Mouse (Mus musculus): ENCODE measurements around the gene Tmem108. TPM values are rescaled to one million over a fixed set of nuclear protein-coding genes. Genes with fewer than 3 reads are reported as not detected.
"Not testable (repeated sequence)": the region's sequence is repeated elsewhere in the genome, so short reads cannot be mapped to it uniquely, and the experiment has no call there.

Tmem108 gene
- polyA plus RNA-seq, 1 experiment from 2014 or later: 5.5 TPM

- no peak overlapping the region for H3K9ac ChIP-seq (ENCODE audit: low read depth, low read length)
- peak; percentile 61 for DNase-seq (ENCODE audit: low spot score)
- H3K4me2 ChIP-seq (ENCODE audit: low read length): no peak overlapping the region
- H3K4me3 ChIP-seq (replicated peaks; ENCODE audit: low read depth, low read length): no peak overlapping the region
- no peaks in the 10 kb centered on the region for H3K36me3 ChIP-seq (ENCODE audit: insufficient read depth, low read length)
- no peaks in the 10 kb centered on the region for H3K9me3 ChIP-seq (replicated peaks; ENCODE audit: low read length)
- ATAC-seq (replicated peaks; ENCODE audit: low FRiP score, low read depth): 0 out of 2 replicates have a peak, but pooled peaks have one; percentile 25
- H3K4me1 ChIP-seq (replicated peaks; ENCODE audit: insufficient read depth, low read length): peaks cover 9% of the 10 kb centered on the region; the same call in 1 of the 2 replicates
- WGBS: 40% methylated on average over 2 of the region's 2 CpGs
- H3K27ac ChIP-seq: no peak overlapping the region
- no peaks in the 10 kb centered on the region for H3K27me3 ChIP-seq (ENCODE audit: insufficient read depth, low read length)
- TF ChIP-seq CTCF (IDR thresholded peaks at IDR 0.05; ENCODE audit: low read depth): no peak
These were observed 82.4 kb downstream of the Tmem108 start for GRCm38 (mm10) chr9:103679234-103679633.

DNA sequence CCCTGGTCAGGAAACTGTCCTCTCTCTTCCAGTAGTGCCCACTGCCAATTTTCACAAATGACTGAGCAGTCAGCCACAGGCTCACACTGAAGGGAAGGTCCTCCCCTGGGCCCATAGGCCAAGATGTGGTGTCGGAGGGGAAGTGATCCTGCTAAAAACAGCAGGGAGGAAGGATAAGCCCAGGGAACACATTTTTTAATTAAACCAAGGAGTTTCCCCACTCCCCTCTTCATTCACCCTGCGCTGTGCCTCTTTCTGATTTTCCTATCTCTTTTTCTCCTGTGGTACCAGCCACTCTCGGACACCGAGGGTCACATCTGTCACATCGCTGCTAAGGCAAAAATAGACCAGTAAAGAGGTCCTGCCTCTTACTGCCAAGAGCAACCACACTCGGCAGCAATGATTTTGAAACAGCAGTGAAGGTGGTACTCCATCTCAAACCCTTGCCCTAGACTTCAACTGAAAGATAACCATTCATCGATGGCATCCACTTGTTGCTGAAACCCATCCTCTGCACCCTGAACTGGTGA, 83.0 kb downstream of the Tmem108 start:
- WGBS: 65% methylated on average over 7 of the region's 7 CpGs
- ATAC-seq (replicated peaks; ENCODE audit: low FRiP score, low read depth): no peak
- Histone ChIP-seq H3K4me1 (replicated peaks; ENCODE audit: insufficient read depth, low read length) (peaks cover 9% of the 10 kb centered on the region; the same call in 1 of the 2 replicates), H3K27ac (no peak overlapping the region), H3K9me3 (replicated peaks; ENCODE audit: low read length) (no peaks in the 10 kb centered on the region), H3K4me2 (ENCODE audit: low read length) (no peak overlapping the region), H3K4me3 (replicated peaks; ENCODE audit: low read depth, low read length) (no peak overlapping the region), H3K27me3 (ENCODE audit: insufficient read depth, low read length) (no peaks in the 10 kb centered on the region), H3K36me3 (ENCODE audit: insufficient read depth, low read length) (no peaks in the 10 kb centered on the region), H3K9ac (ENCODE audit: low read depth, low read length) (no peak overlapping the region)
- no peak for DNase-seq (ENCODE audit: low spot score)
- TF ChIP-seq CTCF (IDR thresholded peaks at IDR 0.05; ENCODE audit: low read depth): no peak

- no peak overlapping the region for H3K4me2 ChIP-seq (ENCODE audit: low read length)
- H3K9ac ChIP-seq (ENCODE audit: low read depth, low read length): no peak overlapping the region
- H3K36me3 ChIP-seq (ENCODE audit: insufficient read depth, low read length): no peaks in the 10 kb centered on the region
- peaks cover 9% of the 10 kb centered on the region; the same call in 1 of the 2 replicates for H3K4me1 ChIP-seq (replicated peaks; ENCODE audit: insufficient read depth, low read length)
- ATAC-seq (replicated peaks; ENCODE audit: low FRiP score, low read depth) (no peak), DNase-seq (ENCODE audit: low spot score) (no peak)
- no peak overlapping the region for H3K27ac ChIP-seq
- H3K9me3 ChIP-seq (replicated peaks; ENCODE audit: low read length): no peaks in the 10 kb centered on the region
- TF ChIP-seq CTCF (IDR thresholded peaks at IDR 0.05; ENCODE audit: low read depth): no peak
- 67% methylated on average over 5 of the region's 5 CpGs for WGBS
- H3K27me3 ChIP-seq (ENCODE audit: insufficient read depth, low read length): no peaks in the 10 kb centered on the region
- H3K4me3 ChIP-seq (replicated peaks; ENCODE audit: low read depth, low read length): no peak overlapping the region
These were observed 83.8 kb downstream of the Tmem108 start for GRCm38 (mm10) chr9:103677811-103678210.

- DNase-seq (ENCODE audit: low spot score) (no peak), ATAC-seq (replicated peaks; ENCODE audit: low FRiP score, low read depth) (no peak)
- Histone ChIP-seq H3K4me2 (ENCODE audit: low read length) (no peak overlapping the region), H3K27ac (no peak overlapping the region), H3K4me1 (replicated peaks; ENCODE audit: insufficient read depth, low read length) (peaks cover 9% of the 10 kb centered on the region; the same call in 1 of the 2 replicates), H3K4me3 (replicated peaks; ENCODE audit: low read depth, low read length) (no peak overlapping the region), H3K9ac (ENCODE audit: low read depth, low read length) (no peak overlapping the region), H3K27me3 (ENCODE audit: insufficient read depth, low read length) (no peaks in the 10 kb centered on the region), H3K36me3 (ENCODE audit: insufficient read depth, low read length) (no peaks in the 10 kb centered on the region), H3K9me3 (replicated peaks; ENCODE audit: low read length) (no peaks in the 10 kb centered on the region)
- WGBS: 80% methylated on average over 13 of the region's 13 CpGs
- no peak for TF ChIP-seq CTCF (IDR thresholded peaks at IDR 0.05; ENCODE audit: low read depth)
These were observed 85.7 kb downstream of the Tmem108 start for GRCm38 (mm10) chr9:103675721-103676480.

- Histone ChIP-seq H3K27me3 (ENCODE audit: insufficient read depth, low read length) (no peaks in the 10 kb centered on the region), H3K9ac (ENCODE audit: low read depth, low read length) (no peak overlapping the region), H3K36me3 (ENCODE audit: insufficient read depth, low read length) (no peaks in the 10 kb centered on the region), H3K27ac (no peak overlapping the region), H3K4me3 (replicated peaks; ENCODE audit: low read depth, low read length) (no peak overlapping the region), H3K4me2 (ENCODE audit: low read length) (no peak overlapping the region), H3K9me3 (replicated peaks; ENCODE audit: low read length) (no peaks in the 10 kb centered on the region), H3K4me1 (replicated peaks; ENCODE audit: insufficient read depth, low read length) (no peaks in the 10 kb centered on the region)
- DNase-seq (ENCODE audit: low spot score): no peak
- no peak for ATAC-seq (replicated peaks; ENCODE audit: low FRiP score, low read depth)
- TF ChIP-seq CTCF (IDR thresholded peaks at IDR 0.05; ENCODE audit: low read depth): no peak
- WGBS: 74% methylated on average over 4 of the region's 4 CpGs
These were observed 88.8 kb downstream of the Tmem108 start for GRCm38 (mm10) chr9:103672881-103673280.

- H3K27ac ChIP-seq; ATAC-seq (replicated peaks; ENCODE audit: low FRiP score, low read depth); H3K36me3 ChIP-seq (ENCODE audit: insufficient read depth, low read length); H3K9me3 ChIP-seq (replicated peaks; ENCODE audit: low read length); H3K4me3 ChIP-seq (replicated peaks; ENCODE audit: low read depth, low read length); H3K9ac ChIP-seq (ENCODE audit: low read depth, low read length); H3K4me2 ChIP-seq (ENCODE audit: low read length); DNase-seq (ENCODE audit: low spot score); H3K27me3 ChIP-seq (ENCODE audit: insufficient read depth, low read length); H3K4me1 ChIP-seq (replicated peaks; ENCODE audit: insufficient read depth, low read length): not testable (repeated sequence)
- WGBS: 93% methylated on average over 8 of the region's 8 CpGs
These were observed 91.0 kb downstream of the Tmem108 start for GRCm38 (mm10) chr9:103670592-103671113.

All from kidney, postnatal 0 days (tissue).